Mouse (Mus musculus) brain, embryonic 14.5 days (tissue): Measurements from ENCODE around the gene Lcmt2. TPM values are rescaled to one million over a fixed set of nuclear protein-coding genes. Genes with fewer than 3 reads are reported as not detected.
A peak's percentile ranks its signal among the peaks of the same experiment; 100 is the strongest.
"Not testable (repeated sequence)": the region's sequence is repeated elsewhere in the genome, so short reads cannot be mapped to it uniquely, and the experiment has no call there.

Source experiments
- DNase-seq: peaks from one replicate; pipeline ENCODE4 v3.0.0-alpha.2; 2011; ENCODE audit warnings: low read depth
- CTCF ChIP-seq: fragments of 200-500 bp; IDR thresholded peaks from 2 replicates; pipeline ENCODE4 v1.5.1; 2012; ENCODE audit warnings: inconsistent platforms, mild to moderate bottlenecking, moderate library complexity, borderline replicate concordance; ENCODE audit not compliant: insufficient read depth, insufficient read length; ENCODE audit errors: extremely low read depth
- POLR2A ChIP-seq: fragments of 200-500 bp; IDR thresholded peaks from 2 replicates; pipeline ENCODE4 v1.6.1; 2012; ENCODE audit warnings: mild to moderate bottlenecking, inconsistent platforms, borderline replicate concordance; ENCODE audit not compliant: poor library complexity, insufficient read depth, insufficient read length, severe bottlenecking; ENCODE audit errors: extremely low read depth
- polyA plus RNA-seq: library from polyadenylated mRNA; depleted of rRNA; stranded (reverse); fragments of >200 nt; gene quantifications from 2 replicates; pipeline ENCODE4 v1.2.3, GENCODE M21; 2012

The Lcmt2 gene
- polyA plus RNA-seq, 1 experiment: 11.5 TPM

- no peak for DNase-seq
- TF ChIP-seq CTCF: no peak
- TF ChIP-seq POLR2A: no peak
Observed at GRCm38 (mm10) chr2:121142415-121142814, 2.0 kb upstream of the Lcmt2 start.

DNA sequence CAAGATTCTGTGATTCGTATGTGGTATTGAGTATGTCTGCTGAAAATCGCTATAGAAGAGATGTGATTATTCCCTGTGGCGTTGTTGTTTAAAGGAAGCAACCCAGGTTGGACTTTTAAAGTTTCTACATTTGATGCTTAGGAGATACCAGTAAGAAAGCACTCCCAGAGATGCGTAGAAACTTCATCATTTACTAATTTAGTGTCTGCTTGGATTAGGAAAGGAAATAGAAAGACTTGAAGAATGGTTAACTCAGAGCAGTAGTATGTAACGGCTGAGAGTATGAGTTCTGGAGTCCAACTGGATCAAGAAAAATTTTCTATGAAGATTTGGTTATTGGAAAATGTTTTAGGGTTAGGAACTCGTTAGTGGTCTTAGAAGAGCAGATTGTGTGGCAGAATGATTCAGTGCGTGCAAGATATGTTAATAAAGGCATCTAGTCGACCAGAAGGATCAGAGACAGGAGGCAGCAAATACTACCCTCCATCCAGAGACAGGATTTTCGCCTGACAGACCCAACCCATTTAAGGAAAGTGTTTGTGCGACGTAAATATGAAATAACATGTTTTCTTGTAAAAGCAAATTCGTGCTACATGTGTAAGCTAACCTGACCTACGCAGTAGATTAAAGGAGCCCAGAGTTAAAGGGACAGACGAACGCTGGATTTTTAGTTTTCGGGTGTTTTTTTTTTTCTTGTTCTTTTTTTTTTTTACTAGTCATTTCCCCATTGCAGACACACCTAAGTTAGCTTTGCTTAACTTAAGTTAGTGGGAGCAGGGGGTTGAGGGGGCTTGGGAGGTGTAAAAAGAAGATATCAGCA lies 973 bp upstream of the Lcmt2 start:
- TF ChIP-seq CTCF (no peak), POLR2A (no peak)
- peak; percentile 13 for DNase-seq

DNA sequence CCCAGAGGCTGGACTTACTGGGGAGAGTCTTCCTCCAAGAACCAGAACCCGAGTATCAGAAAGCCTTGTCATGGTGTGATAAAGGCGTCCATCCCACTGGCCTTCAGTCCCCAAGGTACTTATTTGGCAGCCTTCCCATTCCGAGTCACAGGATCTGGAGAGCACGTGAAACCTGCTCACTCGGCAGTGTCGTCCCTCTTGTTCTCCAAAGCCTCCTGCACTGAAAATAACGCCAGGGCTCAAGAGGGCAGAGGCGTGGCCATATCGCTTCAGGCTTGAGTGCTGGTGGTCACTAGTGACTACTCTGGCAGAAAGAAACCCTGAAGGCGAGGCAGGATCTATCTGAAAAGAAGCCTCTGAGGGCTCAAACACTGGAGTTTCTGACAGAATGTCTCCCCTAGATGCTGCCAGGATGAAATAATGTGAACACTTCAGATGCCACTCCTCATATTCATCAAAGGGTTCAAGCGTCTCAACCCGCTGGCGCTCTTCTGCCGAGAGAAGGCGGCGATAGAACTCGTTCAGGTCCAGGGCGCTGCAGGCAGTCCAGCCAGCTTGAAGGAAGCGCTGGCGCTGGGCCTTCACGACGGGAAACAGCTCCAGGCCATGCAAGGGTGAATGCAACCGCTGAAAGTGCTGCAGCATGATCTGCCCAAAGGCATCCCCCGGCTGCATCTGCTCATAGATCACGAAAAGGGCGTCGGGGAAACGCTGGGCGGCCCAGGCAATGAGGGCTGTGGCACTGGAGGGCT lies 1.0 kb downstream of the Lcmt2 start:
- TF ChIP-seq CTCF (no peak), POLR2A (no peak)
- peak; percentile 74 for DNase-seq

DNA sequence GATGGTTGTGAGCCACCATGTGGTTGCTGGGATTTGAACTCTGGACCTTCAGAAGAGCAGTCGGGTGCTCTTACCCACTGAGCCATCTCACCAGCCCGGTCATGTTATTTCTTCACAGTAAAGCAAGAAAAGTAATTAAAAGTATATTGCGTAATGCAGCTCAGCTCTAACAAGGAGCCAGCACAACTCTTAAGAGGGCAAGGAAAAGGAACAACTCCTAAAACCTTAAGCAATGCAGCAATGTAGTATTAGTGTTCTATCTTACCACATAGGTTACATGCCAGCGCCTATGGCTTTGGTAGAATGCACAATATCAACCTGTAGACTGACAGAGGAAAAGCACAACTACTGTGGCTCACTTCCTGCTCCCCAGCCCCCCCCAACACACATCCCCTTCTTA lies 3.1 kb downstream of the Lcmt2 start:
- no peak for DNase-seq
- TF ChIP-seq CTCF (no peak), POLR2A (no peak)

DNA sequence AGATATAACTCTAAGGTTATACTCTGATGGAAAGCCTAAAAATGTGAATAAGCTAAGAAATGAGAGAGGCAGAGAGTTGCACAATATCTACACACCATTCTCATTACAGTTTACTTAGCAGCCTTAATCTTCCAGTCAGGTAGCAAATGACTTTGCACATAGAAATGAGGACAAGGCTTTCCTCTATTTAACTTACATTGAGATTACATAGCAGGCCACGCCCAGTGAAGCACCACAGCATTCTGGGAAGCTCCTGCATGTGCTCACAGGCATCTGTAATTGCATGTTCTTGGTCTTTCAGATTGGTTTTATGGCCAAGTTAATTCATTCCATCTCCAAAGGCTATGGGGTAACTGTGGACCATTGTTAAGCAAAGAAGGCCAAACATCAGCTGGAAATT lies 7.6 kb downstream of the Lcmt2 start:
- TF ChIP-seq POLR2A: no peak
- no peak for TF ChIP-seq CTCF
- DNase-seq: no peak

GRCm38 (mm10) chr2:121128865-121129620 lies 11.4 kb downstream of the Lcmt2 start:
- TF ChIP-seq CTCF (no peak), POLR2A (no peak)
- no peak for DNase-seq

DNA sequence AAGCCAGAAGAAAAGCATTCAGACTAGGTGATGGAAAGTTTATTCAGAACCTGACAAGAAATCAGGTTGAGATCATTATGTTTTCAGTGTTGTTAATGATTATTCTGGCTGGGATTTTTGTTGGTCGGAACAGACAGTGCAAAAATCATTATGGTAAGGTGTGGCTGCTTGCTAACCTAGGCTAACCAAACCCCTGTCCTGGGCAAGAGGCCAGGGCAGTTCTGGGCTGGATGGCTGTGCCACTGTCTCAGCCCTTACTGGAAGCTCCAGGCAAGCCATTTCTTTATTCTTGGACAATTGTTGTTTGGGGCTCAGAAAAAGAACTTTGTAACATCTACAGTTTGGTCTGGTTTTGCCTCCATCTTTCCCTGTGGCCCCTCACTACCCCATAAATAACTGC lies 12.9 kb downstream of the Lcmt2 start:
- no peak for DNase-seq
- TF ChIP-seq CTCF (no peak), POLR2A (no peak)

DNA sequence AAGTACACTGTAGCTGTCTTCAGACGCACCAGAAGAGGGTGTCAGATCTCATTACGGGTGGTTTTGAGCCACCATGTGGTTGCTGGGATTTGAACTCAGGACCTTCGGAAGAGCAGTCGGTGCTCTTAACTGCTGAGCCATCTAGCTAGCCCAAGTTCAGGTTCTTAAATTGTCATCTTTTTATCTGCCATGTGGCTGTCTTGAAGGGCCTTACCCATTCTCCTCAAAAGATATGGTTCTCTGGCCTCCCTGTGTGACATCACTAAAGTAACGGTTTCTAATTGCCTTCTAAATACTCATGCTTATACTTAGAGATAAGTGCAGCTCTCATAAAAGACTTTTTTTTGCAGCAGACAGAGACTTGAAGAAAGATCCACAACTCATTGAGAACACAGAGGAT lies 14.2 kb downstream of the Lcmt2 start:
- DNase-seq: not testable (repeated sequence)

DNA sequence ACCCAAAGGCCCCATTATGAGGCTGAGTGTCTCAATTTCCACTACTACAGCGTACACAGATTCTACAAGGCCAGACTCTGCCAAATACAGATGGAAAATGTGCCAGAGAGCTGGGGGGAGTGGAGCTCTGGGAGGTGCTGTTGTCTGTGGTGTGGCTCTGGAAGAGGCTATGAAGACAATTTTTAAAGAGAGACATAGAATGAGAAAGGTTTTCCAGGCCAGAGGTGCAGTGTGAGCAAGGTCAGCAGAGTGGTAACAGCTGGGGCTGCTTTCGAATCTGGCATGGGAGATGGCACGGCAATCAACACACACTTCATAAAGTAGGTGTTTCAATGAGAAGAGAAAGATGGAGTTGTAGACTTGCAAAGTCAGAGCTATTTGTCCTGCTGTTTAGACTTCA lies 21.2 kb downstream of the Lcmt2 start:
- DNase-seq: no peak
- no peak for TF ChIP-seq POLR2A

DNA sequence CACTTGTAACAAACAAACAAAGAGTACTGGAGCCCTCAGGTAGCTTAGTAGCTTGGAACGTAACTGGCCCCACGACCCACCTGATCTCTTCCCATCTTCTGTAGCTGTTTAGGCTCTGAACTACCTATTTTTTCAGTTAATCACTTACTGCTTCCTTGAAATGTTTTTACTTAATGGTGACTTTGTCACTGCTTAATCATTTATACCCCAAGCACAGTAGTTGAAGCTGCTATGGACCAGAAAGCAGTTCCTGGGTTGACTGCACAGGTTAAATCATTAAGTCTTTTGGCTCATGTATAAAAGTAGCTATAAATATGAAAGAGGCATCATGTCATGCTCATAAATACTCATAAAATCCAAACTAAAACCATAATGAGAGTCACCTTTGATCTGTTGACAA lies 25.0 kb downstream of the Lcmt2 start:
- no peak for TF ChIP-seq CTCF
- TF ChIP-seq POLR2A: no peak

DNA sequence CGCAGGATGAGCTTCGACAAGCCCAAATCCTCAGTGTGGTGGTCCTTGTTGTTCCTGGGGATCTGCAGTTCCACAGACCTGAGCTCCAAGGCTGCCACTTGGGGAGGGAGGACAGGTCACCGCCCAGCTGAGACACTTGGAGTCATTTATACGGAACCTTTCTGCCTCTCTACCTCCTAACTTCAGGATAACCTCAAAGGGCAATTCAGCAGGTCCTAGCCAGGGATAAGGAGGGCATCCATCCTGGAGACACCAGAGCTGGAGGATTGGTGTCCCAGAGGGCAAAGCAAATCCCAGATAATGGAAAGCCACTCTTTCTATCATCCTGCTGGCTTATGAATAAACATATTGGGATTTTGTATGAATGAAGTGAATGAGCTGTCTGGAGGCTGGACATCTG lies 30.8 kb downstream of the Lcmt2 start, which contains the start of gene Tgm7:
Tgm7 (minus strand) TSS at position 101 of the 400 bp plus-strand sequence.
- no peak for TF ChIP-seq CTCF
- no peak for TF ChIP-seq POLR2A
- DNase-seq: no peak

More for the DNA sequence above, 25.0 kb downstream of the Lcmt2 start:
- no peak for DNase-seq
